Comparison of ENCODE assay signal across 8 mouse cellular contexts in genomic region chr5:45519960-45520808, GRCm38 (mm10). TPM values are rescaled to one million over a fixed set of nuclear protein-coding genes. Genes with fewer than 3 reads are reported as not detected.
DNase-seq lines count a peak whose midpoint lies in the region; ATAC-seq lines count a peak whose summit lies in the region.

Gene Med28 (plus strand): TSS chr5:45520229.

- H3K9me3 ChIP-seq in megakaryocyte, embryonic 14.5 days, result no peaks in the 10 kb centered on the region

- peak; percentile 94 for DNase-seq in ZHBTc4 (ENCODE audit: low read depth, low spot score)
- DNase-seq in gastrocnemius, adult 8-10 months (ENCODE audit: low spot score in 2 of 2), result peak; percentile 85 to 90
- DNase-seq in hindlimb bud, embryonic 11.5 days (ENCODE audit: extremely low spot score, low read depth, low spot score), result peak; percentile 64
- DNase-seq in left cerebral cortex, adult 8-10 months (ENCODE audit: low spot score in 2 of 2), result peak; percentile 87 to 92
- peak; percentile 97 for DNase-seq in right cerebral cortex, postnatal 10 days (ENCODE audit: low spot score in 2 of 2)
- peak; percentile 96 for DNase-seq in urinary bladder, postnatal 25 days (ENCODE audit: low spot score)

- peaks cover 45% of the 10 kb centered on the region for H3K36me3 ChIP-seq in megakaryocyte, embryonic 14.5 days (replicated peaks; ENCODE audit: low read length)

- H3K4me3 ChIP-seq in megakaryocyte, embryonic 14.5 days (replicated peaks), result peak within 1 kb of the TSS; percentile 99

- H3K4me1 ChIP-seq in megakaryocyte, embryonic 14.5 days, result peaks cover 27% of the 10 kb centered on the region

- ATAC-seq in common myeloid progenitor, adult 5-6 weeks (replicated peaks; ENCODE audit: low read depth, poor library complexity, severe bottlenecking), result peak; percentile 93

- no peaks in the 10 kb centered on the region for H3K27me3 ChIP-seq in megakaryocyte, embryonic 14.5 days (replicated peaks)

RNA-seq across cellular contexts. Expression of gene Med28, which starts in this region (rescaled TPM):
- 26.8 and 32.7 TPM in 2 replicates for total RNA-seq in common myeloid progenitor, adult 5-6 weeks (2017)
- total RNA-seq in gastrocnemius, adult 8-10 months (2022), result 10 to 100 TPM; 55.1 to 62.7 (median 56.8) TPM
- 100 to 1,000 TPM in 3 of 4 experiments, 10 to 100 TPM in 1; 97.1 to 104 (median 102) TPM for total RNA-seq in left cerebral cortex, adult 8-10 months (2022)
- 28.8 and 87.9 TPM in 2 replicates for polyA plus RNA-seq in megakaryocyte, embryonic 14.5 days (2012; ENCODE audit: insufficient read depth, low replicate concordance)

Comparison
In these comparisons a context has a peak if more than half of its experiments do, and no peak if none do; other contexts are left out.
1. Peak in every context shown above with its lines: DNase-seq, ATAC-seq and H3K4me3 ChIP-seq.